Mouse (Mus musculus) kidney, adult 2 months (tissue): Measurements from ENCODE around the gene Armcx4.

Source experiments
- CTCF ChIP-seq: fragments of 200-500 bp; conservative IDR thresholded peaks from 2 replicates; pipeline ENCODE4 v1.5.1; 2011; ENCODE audit warnings: low read depth, mild to moderate bottlenecking, control low read depth, low read length, moderate library complexity, mixed read lengths; ENCODE audit not compliant: insufficient read depth, insufficient read length
- POLR2A ChIP-seq: fragments of 200-500 bp; IDR thresholded peaks from one replicate; pipeline ENCODE4 v1.6.1; 2011; ENCODE audit warnings: low read depth, low read length, control low read depth

- TF ChIP-seq CTCF, result no peak
- no peak for TF ChIP-seq POLR2A
Observed at GRCm38 (mm10) chrX:134739160-134739559, 52.8 kb downstream of the Armcx4 start.
